Mouse (Mus musculus): Measurements from ENCODE around the gene Syt3.

The Syt3 gene

GRCm38 (mm10) chr7:44383980-44384715 lies at the start of gene Syt3:
Gene Syt3, plus strand, starts transcription at chr7:44384102.
- DNase-seq (ENCODE audit: low spot score) = peak; percentile 82

- no peak for DNase-seq (ENCODE audit: low spot score)
Measured at GRCm38 (mm10) chr7:44334139-44334538, 49.8 kb upstream of the Syt3 start.

DNA sequence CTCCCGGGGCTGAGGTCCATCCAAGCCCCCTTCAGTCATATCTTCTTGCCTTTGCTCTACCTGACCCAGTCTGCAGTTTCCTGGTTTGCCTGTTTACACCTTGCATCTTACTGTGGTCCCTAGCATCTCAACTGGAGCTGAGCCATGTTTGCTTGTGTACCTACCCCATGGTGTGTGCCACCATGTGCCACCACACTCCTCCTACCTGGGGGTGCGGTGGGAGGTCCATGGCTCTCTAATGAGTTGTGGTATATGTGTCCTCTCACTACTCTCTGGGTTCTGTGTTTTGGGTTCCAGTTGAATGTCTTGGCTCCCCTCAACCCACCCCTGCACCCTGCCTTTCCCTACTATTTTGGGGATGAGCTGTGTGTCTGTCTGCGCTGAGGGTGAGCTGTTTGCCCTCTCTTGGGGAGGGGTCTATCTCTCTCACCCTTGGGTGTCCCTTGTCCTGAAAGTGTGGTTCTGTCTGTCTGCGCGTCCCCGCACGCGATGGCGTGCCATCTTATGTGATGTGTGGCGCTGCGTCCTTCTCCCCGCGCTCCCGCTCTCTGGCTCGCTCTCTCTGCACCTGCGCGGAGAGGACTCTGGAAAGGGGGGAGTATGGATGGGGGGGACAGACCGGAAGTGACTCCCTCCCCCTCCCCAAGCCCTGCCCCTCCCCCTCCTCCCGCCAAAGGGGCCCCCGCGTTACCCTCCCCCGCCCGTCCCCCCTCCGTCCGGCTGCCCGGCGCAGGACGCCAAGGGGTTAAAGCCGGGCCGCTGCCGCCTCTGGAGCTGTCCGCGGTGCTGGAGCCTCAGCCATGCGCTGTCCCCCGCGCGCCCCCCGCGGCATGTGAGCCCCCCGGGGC lies 48.6 kb upstream of the Syt3 start:
- DNase-seq (ENCODE audit: low spot score) = peak; percentile 64

DNA sequence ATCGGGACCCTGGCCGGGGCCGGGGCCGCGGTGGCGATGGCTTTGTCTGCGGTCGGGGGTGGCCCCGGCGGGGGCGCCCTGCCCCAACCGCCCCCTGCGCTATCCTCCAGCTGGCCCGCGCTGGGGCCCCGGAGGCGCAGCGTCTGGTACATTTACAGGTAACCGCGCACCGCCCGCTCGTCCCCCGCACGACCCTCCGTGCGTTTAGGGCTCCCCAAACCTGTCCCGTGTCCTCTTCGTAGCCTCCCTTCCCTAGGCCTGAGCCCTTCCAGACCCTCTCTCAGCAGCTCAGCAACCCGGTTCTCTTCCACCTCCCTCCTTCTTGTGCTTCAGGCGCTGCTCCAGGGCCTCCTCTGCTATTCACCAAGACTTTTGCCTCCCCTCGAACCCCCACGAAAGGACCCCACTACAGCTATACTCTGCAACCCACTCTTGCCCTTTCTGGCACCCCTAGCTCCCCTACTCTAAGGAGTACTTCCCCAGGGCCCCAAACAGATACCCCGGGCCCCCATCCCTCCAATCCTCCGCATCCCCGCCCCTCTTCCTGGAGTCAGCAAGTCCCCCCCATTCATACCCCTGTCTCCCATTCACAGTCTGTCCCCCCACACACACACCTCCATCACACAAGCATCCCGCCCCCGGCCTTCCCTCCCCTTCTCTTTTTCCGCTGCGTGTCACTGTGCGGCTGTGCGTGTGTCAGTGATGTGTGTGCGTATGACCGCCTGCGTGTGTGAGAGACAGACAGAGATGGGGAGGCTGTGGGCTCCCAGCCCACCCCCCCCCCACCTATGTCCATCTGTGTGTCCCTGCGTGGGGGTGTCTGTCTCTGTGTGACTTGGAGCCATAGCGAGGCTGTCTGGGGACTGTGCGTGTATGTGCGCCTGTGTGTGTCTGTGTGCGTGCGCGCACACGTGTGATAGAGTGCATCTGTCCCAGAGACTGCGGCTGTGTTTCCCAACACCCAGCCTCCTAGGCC lies 47.6 kb upstream of the Syt3 start:
- peak; percentile 17 for DNase-seq (ENCODE audit: low spot score)

DNA sequence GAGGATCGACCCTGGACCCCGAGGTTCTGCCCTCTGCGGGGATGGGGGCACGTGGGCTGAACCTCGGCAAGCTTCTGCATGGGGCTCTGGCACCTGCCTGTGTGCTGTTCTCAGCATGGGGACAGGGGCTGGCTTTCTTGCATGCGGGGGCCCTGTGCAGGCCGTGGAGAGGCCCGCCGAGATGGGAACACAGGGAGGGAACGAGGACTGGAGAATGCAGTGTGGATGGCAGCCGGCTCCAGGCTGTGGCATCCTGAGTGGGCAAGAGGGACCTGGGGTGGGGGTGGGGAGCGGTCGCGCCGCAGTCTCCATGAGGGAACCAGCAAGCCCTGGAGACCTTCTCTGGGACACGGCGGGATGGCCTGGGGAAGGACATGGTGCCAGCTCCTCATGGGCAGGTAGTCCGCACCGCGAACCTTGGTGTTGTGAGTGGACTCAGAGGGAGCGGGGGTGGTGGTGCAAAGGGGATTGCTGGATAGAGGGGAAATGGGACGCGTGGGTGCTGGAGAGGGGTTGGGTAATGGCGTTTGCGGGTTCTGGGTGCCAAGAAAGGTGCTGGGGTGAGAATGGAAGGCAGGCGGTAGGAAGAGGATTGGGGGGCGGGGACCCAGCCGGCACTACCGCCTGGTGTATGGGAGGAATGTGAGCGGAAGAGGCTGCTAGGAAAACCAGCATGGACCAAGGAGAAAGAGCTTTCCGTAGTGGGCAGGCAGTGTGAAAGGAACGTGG lies 46.6 kb upstream of the Syt3 start:
- no peak for DNase-seq (ENCODE audit: low spot score)

GRCm38 (mm10) chr7:44340226-44340625 lies 43.7 kb upstream of the Syt3 start:
- no peak for DNase-seq (ENCODE audit: low spot score)

DNA sequence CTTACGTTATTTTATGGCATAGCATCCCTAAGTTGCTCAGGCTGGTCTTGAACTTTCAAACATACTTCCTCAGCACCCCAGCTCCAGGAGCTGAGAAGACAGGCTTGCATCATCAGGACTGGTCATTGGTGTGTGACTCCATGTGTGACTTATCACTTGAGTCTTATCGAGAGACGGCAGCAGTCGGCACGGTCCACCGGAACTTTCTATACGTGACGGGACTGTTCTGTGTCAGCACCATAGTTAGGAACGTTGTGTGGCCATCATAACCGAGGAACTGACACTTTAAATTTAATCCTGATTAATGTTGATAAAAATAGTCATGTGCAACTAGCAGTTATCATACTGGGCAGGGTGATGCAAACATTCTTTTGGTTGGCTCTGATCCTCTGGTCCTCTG lies 42.8 kb upstream of the Syt3 start:
- DNase-seq (ENCODE audit: low spot score) = no peak

DNA sequence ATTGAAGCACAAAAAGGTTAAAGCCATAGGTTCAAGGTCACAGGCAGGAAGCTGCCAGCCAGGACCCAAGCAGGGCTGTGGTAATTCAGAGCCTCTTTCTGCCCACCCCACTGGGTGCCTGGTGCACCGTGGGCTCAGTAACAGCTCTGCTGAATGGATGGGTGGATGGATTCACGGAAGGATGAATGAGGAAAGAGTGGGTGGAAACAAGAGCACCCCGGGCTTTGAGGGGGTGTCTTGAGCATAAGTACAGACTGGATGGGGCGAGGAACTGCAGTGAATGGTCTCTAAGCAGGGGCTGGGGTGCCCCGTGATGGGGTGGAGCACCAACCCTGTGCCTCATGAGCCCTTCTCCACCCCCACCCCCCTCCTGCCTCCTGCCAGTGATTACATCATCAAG lies 42.2 kb upstream of the Syt3 start:
- no peak for DNase-seq (ENCODE audit: low spot score)

DNA sequence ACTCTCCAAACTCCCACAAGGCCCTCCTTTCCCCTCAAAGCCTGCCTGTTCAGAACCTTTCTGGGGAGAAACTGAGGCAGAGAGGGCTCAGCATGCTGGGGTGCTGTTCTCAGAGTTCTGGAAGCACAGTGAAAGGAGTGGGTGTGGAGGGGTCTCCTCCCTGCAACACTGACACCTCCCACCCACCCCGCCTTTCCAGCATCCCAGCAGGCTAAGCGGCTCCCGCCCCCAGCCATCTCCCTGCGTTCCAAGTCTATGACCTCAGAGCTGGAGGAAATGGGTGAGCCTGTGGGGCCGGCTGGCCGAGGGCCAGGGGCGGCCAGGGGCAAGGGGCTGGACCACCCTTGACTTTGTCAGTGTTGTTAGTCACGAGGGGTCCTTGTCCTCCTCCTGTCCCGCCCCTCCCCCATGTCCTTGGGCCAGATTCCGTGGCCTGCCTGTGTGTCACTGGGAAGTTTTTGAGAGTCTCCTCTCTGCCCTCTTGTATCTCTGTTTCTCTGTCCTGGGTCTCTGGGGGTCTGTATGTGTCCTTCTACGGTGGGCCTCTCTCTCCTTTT lies 40.4 kb upstream of the Syt3 start:
- peak; percentile 6 for DNase-seq (ENCODE audit: low spot score)

DNA sequence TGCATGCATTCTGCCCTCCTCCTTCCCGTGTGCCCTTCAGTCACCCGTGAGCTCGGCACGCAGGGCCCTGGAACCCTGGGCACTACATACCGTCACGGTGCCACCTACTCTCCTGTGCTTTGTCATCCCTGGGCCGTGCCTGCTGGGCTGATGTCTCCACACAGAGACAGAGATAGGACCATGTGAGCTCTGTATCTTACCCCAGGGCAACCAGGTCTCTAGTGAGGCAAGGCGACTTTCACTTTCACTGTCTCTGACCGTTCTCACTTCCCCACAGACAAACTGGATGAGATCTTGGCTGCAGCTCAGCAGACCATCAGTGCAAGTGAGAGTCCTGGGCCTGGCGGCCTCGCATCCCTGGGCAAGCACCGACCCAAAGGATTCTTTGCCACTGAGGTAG lies 39.3 kb upstream of the Syt3 start:
- DNase-seq (ENCODE audit: low spot score) = no peak

- DNase-seq (ENCODE audit: low spot score) = no peak
Measured at GRCm38 (mm10) chr7:44349043-44349442, 34.9 kb upstream of the Syt3 start.

DNA sequence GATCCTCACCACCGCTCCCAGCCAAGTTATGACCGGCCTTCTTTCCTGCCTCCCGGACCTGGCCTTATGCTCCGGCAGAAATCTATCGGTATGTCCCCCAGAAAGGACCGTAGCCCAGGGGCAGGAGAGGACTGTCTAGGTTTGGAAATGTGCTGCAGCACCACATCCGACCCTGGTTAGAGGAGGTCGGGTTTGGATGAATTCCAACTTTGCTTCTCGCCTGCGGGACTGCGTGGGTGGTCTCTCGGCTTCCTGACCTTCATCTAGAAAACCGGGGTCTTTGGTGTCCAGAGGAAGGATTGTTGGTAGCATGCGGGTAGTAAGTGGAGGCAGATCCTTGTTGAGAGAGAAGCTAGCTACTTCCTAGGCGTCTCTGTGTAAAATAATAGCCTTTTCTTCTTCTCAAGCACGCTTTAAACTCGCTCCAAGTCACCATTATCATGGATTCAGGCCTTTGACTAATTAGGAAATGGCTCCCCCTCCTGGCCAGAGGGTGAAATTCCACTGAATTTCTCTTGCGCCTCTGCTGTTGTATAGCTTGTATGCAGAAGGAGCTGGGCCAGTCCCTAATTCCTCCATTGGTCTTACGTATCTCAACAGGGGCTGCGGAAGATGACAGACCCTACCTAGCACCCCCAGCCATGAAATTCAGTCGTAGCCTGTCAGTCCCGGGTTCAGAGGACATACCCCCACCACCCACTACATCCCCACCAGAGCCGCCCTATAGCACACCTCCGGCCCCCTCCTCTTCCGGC lies 32.8 kb upstream of the Syt3 start:
- DNase-seq (ENCODE audit: low spot score) = peak; percentile 95

GRCm38 (mm10) chr7:44351881-44352749 lies 31.8 kb upstream of the Syt3 start:
- no peak for DNase-seq (ENCODE audit: low spot score)

GRCm38 (mm10) chr7:44352750-44353600 lies 30.9 kb upstream of the Syt3 start:
- DNase-seq (ENCODE audit: low spot score) = peak; percentile 17

DNA sequence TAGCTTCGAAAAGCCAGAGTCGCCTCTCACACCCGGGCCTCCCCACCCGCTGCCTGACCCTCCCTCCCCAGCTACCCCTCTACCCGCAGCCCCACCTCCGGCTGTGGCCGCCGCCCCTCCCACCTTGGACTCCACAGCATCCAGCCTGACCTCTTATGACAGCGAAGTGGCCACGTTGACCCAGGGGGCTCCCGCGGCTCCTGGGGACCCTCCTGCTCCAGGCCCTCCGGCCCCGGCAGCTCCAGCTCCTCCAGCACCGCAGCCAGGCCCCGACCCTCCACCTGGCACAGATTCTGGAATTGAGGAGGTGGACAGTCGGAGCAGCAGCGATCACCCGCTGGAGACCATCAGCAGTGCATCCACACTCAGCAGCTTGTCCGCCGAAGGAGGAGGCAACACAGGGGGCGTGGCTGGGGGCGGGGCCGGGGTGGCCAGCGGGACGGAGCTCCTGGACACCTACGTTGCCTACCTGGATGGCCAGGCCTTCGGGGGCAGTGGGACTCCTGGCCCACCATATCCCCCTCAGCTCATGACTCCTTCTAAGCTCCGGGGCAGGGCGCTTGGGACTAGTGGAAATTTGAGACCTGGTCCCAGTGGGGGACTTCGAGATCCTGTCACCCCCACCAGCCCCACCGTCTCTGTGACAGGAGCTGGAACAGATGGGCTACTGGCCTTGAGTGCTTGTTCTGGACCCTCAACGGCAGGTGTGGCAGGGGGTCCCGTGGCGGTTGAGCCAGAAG lies 30.1 kb upstream of the Syt3 start:
- peak; percentile 42 for DNase-seq (ENCODE audit: low spot score)

- peak; percentile 42 for DNase-seq (ENCODE audit: low spot score)
Measured at GRCm38 (mm10) chr7:44355411-44355810, 28.5 kb upstream of the Syt3 start.

DNA sequence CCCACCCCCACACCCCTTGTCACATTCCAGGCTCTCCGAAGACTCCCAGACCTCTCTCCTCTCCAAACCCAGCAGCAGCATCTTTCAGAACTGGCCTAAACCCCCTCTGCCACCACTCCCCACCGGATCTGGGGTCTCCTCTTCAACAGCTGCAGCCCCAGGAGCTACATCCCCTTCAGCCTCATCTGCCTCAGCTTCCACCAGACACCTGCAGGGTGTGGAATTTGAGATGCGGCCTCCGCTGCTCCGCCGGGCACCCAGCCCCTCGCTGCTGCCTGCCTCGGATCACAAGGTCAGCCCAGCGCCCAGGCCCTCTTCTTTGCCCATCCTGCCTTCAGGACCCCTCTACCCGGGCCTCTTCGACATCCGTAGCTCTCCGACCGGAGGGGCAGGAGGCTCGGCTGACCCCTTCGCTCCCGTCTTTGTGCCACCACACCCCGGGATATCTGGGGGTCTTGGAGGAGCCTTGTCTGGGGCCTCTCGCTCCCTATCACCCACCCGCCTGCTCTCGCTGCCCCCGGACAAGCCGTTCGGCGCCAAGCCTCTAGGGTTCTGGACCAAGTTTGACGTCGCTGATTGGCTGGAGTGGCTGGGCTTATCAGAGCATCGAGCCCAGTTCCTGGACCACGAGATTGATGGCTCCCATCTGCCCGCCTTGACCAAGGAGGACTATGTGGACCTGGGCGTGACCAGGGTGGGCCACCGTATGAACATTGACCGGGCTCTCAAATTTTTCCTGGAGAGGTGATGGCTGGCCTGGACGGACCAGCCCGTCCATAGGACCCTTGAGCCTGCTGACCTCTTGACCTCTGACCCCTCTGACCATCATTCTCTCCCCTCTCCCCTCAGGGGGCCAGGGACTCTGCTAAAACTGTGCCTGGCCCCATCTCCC lies 27.1 kb upstream of the Syt3 start:
- DNase-seq (ENCODE audit: low spot score) = peak; percentile 27

Measured in retina, embryonic 14.5 days (tissue).